Mouse (Mus musculus) ZHBTc4 (cell line): ENCODE measurements at regions not wholly inside any gene's neighbourhood (a gene's known extent, or its start where the extent isn't known, plus 50 kb on each side); places are given as distances from the start of the nearest gene placed in this dataset.

ENCODE experiments used
- DNase-seq: peaks from one replicate; pipeline ENCODE4 v3.0.0-alpha.2; 2011; ENCODE audit warnings: low read depth, low spot score

DNA sequence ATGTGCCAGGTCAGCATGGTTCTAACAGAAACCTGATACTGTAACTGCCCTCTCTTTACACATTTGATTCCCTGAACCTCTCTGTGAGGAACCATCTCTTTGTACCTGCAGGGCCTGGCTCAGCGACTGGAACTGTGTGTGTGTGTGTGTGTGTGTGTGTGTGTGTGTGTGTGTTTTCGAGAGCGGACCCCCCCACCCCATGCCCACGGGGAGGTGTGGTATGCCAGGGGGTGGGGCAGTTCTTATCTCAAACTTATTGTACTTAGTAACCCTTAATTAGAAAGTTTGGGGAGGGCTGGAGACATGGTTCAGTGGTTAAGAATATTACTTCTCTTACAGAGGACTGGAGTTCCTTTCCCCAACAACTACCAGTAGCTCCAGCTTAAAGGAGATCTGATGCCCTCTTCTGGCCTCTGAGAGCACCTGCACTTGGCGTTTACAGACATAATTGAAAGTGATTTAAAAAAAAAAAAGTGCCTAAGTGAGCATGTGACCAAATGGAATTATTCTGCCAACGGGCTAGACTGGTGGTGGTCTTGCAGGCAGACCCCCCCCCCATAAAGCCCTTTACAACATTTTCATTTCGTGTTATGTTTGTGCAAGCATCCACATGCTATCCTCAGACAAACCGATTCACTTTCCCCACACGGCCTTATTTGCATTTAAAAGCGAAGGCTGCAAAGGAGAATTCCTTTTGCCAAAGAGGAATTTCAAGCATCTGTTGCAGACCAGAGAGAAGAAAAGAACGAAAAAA lies 77.7 kb upstream of the Med14 start:
- peak; percentile 82 for DNase-seq

DNA sequence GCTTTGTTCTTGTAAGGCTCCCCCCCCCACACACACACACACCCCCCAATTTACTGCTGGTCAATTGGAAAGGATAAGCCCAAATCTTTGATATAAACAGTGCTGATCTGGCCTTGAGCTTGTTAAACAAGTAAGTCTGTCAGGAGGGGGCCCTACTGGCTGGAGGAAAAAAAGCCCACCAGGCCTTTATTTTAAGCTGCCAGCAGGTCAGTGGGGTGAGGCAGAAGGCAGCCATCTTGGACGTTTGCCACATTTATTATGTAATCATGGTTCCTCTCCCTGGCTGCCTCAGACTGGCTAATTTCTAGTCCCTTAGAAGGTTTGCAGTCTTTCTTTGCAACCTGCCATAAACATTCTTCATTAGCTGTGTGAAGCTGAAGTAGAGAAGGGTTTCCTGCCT lies 75.9 kb upstream of the Med14 start:
- DNase-seq = no peak

DNA sequence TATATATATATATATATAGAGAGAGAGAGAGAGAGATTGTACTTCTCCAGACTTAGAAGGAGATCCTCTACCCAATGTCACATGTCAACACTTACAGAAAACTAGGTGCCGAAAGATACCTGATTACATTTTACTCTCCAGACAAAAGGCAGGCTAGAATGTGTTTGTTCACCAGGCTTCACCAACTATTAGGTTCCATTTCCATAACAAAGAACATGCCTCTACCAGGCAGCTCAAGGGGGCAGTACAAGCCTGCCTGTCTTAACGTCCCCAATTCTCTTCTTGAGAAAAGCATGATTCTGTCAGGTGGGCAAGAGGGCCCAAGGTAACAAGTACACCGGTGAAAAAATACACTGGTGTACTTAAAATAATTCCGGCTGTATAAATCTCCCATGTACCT lies 72.8 kb upstream of the Med14 start:
- DNase-seq = peak; percentile 51

DNA sequence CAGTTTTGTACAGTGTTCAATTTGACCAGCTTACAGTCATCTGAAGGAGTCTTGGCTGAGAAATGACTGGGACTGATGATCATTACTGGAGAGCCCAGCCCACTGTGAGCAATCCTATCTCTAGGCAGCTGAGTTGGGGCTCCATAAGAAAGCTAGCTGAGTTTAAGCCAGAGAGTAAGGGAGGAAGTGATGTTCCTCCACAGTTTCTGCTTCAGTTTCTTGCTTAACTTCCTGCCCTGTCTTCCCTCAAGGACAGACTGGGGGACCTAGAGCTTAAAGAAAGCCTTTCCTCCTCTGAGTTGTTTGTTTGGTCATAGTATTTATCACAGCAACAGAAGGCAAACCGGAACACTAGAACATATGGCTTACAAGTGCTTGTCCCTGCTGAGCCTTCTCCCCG lies 70.8 kb upstream of the Med14 start:
- no peak for DNase-seq

DNA sequence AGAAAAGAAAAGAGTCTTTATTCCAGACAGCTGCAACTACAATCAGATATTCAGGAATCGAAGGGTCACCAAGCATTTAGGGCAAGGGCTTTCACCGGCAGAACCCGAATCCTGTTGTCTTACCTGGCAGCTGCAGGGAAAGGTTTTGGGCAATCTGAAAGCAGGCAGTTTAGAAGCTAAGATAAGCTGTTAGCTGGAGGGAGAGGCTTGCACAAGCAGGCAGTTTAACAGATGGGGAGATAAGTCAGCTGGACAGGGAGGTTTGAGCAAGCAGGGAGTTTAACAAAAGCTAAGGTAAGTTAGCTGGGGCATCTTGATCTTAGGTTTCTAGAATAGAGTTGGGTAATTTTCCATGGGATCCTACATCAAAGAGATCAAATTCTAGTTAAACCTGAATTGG lies 67.3 kb upstream of the Med14 start:
- no peak for DNase-seq

GRCm38 (mm10) chrX:12827299-12827872 lies 65.5 kb upstream of the Med14 start:
- DNase-seq = no peak

DNA sequence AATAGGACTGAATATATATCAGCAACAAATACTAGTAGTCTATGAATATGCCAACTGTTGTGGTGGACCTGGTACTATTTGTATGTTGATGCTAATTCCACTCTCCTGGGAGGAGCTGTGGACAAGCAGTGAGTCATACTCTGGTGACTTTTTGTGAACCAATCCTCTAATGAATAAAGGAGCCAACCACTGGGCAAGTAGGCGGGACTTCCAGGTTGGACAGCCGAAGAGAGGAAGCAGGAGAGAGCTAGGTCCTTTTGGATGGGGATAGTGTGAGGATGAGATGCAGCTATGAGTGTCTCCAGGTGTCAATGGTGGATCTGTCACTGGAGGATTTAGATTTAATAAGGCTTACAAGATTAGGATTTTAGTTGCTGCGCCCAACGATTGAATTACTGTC lies 64.8 kb upstream of the Med14 start:
- no peak for DNase-seq

- no peak for DNase-seq
These were observed 63.4 kb upstream of the Med14 start for GRCm38 (mm10) chrX:12825262-12825661.

DNA sequence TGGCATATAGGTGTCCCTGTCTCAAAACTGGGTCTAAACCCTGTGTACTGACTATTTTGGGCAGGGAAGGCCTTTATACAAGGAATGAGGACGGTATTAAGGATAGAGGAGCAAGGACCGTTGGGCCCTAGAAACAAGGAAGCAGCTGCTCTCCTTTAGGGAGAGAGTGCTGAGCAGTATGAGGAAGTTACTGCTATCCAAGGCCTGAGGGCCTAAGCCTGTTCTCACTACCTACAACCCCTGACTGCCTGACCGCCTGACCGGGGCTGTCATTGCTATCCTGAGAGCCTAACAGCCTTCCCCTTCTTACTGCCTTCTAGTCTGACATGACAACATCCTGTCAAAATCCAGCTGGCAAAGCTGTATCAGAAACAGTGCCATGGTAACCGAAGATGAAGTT lies 62.6 kb upstream of the Med14 start:
- no peak for DNase-seq

GRCm38 (mm10) chrX:12822777-12823176 lies 60.9 kb upstream of the Med14 start:
- DNase-seq = peak; percentile 74

GRCm38 (mm10) chrX:12813083-12813660 lies 51.3 kb upstream of the Med14 start:
- no peak for DNase-seq
